Mouse (Mus musculus) c-Kit-negative CD71-positive TER-119-positive erythroid progenitor cells, embryonic 14.5 days (primary cell): ENCODE results near the gene Cyp2w1.
A peak's percentile ranks its signal among the peaks of the same experiment; 100 is the strongest.

ENCODE experiments used
- DNase-seq: peaks from one replicate; pipeline ENCODE4 v3.0.0-alpha.2; 2013; ENCODE audit warnings: low read depth, low spot score

The Cyp2w1 gene

GRCm38 (mm10) chr5:139383234-139383633, 30.8 kb downstream of the Cyp2w1 start:
- DNase-seq: no peak

- DNase-seq: no peak
These were observed 32.1 kb downstream of the Cyp2w1 start for GRCm38 (mm10) chr5:139384531-139384930.

- no peak for DNase-seq
These were observed 33.6 kb downstream of the Cyp2w1 start for GRCm38 (mm10) chr5:139386047-139386446.

GRCm38 (mm10) chr5:139387329-139388194, 35.1 kb downstream of the Cyp2w1 start:
- DNase-seq: no peak

GRCm38 (mm10) chr5:139388195-139388570, 35.8 kb downstream of the Cyp2w1 start:
- no peak for DNase-seq

- peak; percentile 60 for DNase-seq
These were observed 36.6 kb downstream of the Cyp2w1 start for GRCm38 (mm10) chr5:139388694-139389675.

GRCm38 (mm10) chr5:139389676-139390061, 37.3 kb downstream of the Cyp2w1 start:
- DNase-seq: peak; percentile 79

- DNase-seq: peak; percentile 43
These were observed 38.1 kb downstream of the Cyp2w1 start for GRCm38 (mm10) chr5:139390324-139391119.

- no peak for DNase-seq
These were observed 39.0 kb downstream of the Cyp2w1 start for GRCm38 (mm10) chr5:139391309-139391990.

- no peak for DNase-seq
These were observed 40.1 kb downstream of the Cyp2w1 start for GRCm38 (mm10) chr5:139392219-139393196.

- DNase-seq: no peak
These were observed 40.8 kb downstream of the Cyp2w1 start for GRCm38 (mm10) chr5:139393197-139393588.

- DNase-seq: no peak
These were observed 42.0 kb downstream of the Cyp2w1 start for GRCm38 (mm10) chr5:139394399-139394798.

- no peak for DNase-seq
These were observed 43.1 kb downstream of the Cyp2w1 start for GRCm38 (mm10) chr5:139395528-139395927.

GRCm38 (mm10) chr5:139397359-139397916, 45.0 kb downstream of the Cyp2w1 start:
- DNase-seq: no peak

GRCm38 (mm10) chr5:139397959-139398753, 45.7 kb downstream of the Cyp2w1 start:
- DNase-seq: peak; percentile 81

- DNase-seq: no peak
These were observed 46.4 kb downstream of the Cyp2w1 start for GRCm38 (mm10) chr5:139398786-139399185.

GRCm38 (mm10) chr5:139399991-139400390, 47.6 kb downstream of the Cyp2w1 start:
- DNase-seq: no peak

- no peak for DNase-seq
These were observed 49.7 kb downstream of the Cyp2w1 start for GRCm38 (mm10) chr5:139402106-139402505.
